Mouse (Mus musculus): ENCODE results near the gene Rapgef4. TPM values are rescaled to one million over a fixed set of nuclear protein-coding genes. Genes with fewer than 3 reads are reported as not detected.

Rapgef4 gene
- total and polyA plus RNA-seq, 2 experiments from 2014 or later = 5.3 to 5.5 TPM

- TF ChIP-seq EP300 (IDR thresholded peaks at IDR 0.05; ENCODE audit: low read depth) (no peak), CTCF (IDR thresholded peaks at IDR 0.05; ENCODE audit: low read depth) (no peak)
- H3K27ac ChIP-seq (ENCODE audit: low read depth) = peak overlapping the region; percentile 77
- peak overlapping the region; percentile 6; the same call in 1 of the 2 replicates for H3K9ac ChIP-seq (replicated peaks; ENCODE audit: low read depth, low read length)
- peaks cover 21% of the 10 kb centered on the region; the same call in 1 of the 2 replicates for H3K36me3 ChIP-seq (replicated peaks; ENCODE audit: control insufficient read depth, insufficient read depth, low read length)
- no peaks in the 10 kb centered on the region for H3K9me3 ChIP-seq (replicated peaks; ENCODE audit: control insufficient read depth, low read length)
- peak; percentile 91 for ATAC-seq (ENCODE audit: insufficient read depth, low read depth)
- no peaks in the 10 kb centered on the region for H3K27me3 ChIP-seq (ENCODE audit: control insufficient read depth, insufficient read depth, low read length)
- H3K4me2 ChIP-seq (ENCODE audit: low read depth, low read length) = peak overlapping the region; percentile 45
- 22% methylated on average over 10 of the region's 10 CpGs for WGBS
- H3K4me1 ChIP-seq (ENCODE audit: control insufficient read depth, insufficient read depth) = no peaks in the 10 kb centered on the region
- peak; percentile 79 for DNase-seq (ENCODE audit: low spot score)
- peak overlapping the region; percentile 9 for H3K4me3 ChIP-seq (ENCODE audit: low read depth, low read length)
Measured at GRCm38 (mm10) chr2:72297716-72298082, 316.7 kb downstream of the Rapgef4 start.

GRCm38 (mm10) chr2:72298406-72298805 is 317.4 kb downstream of the Rapgef4 start:
- DNase-seq (ENCODE audit: low spot score) (peak; percentile 72), ATAC-seq (ENCODE audit: insufficient read depth, low read depth) (peak; percentile 36; the same call in 1 of the 2 replicates)
- H3K36me3 ChIP-seq (replicated peaks; ENCODE audit: control insufficient read depth, insufficient read depth, low read length) = peaks cover 21% of the 10 kb centered on the region; the same call in 1 of the 2 replicates
- 39% methylated on average over 4 of the region's 4 CpGs for WGBS
- H3K4me2 ChIP-seq (ENCODE audit: low read depth, low read length) = peak overlapping the region; percentile 45
- H3K27ac ChIP-seq (ENCODE audit: low read depth) = peak overlapping the region; percentile 77
- peak; percentile 72 for TF ChIP-seq CTCF (IDR thresholded peaks at IDR 0.05; ENCODE audit: low read depth)
- TF ChIP-seq EP300 (IDR thresholded peaks at IDR 0.05; ENCODE audit: low read depth) = no peak
- H3K9me3 ChIP-seq (replicated peaks; ENCODE audit: control insufficient read depth, low read length) = no peaks in the 10 kb centered on the region
- H3K27me3 ChIP-seq (ENCODE audit: control insufficient read depth, insufficient read depth, low read length) = no peaks in the 10 kb centered on the region
- peak overlapping the region; percentile 9 for H3K4me3 ChIP-seq (ENCODE audit: low read depth, low read length)
- no peaks in the 10 kb centered on the region for H3K4me1 ChIP-seq (ENCODE audit: control insufficient read depth, insufficient read depth)
- no peak overlapping the region for H3K9ac ChIP-seq (replicated peaks; ENCODE audit: low read depth, low read length)

GRCm38 (mm10) chr2:72301194-72301916 is 320.3 kb downstream of the Rapgef4 start:
- 79% methylated on average over 9 of the region's 9 CpGs for WGBS

GRCm38 (mm10) chr2:72305738-72306137 is 324.7 kb downstream of the Rapgef4 start:
- 0 out of 2 replicates have a peak, but pooled peaks cover 16% of the 10 kb centered on the region for H3K4me1 ChIP-seq (ENCODE audit: control insufficient read depth, insufficient read depth)
- H3K27me3 ChIP-seq (ENCODE audit: control insufficient read depth, insufficient read depth, low read length) = no peaks in the 10 kb centered on the region
- peaks cover 17% of the 10 kb centered on the region; the same call in 1 of the 2 replicates for H3K36me3 ChIP-seq (replicated peaks; ENCODE audit: control insufficient read depth, insufficient read depth, low read length)
- TF ChIP-seq CTCF (IDR thresholded peaks at IDR 0.05; ENCODE audit: low read depth) = no peak
- no peak for DNase-seq (ENCODE audit: low spot score)
- ATAC-seq (ENCODE audit: insufficient read depth, low read depth) = no peak
- H3K9ac ChIP-seq (replicated peaks; ENCODE audit: low read depth, low read length) = no peak overlapping the region
- 90% methylated on average over 7 of the region's 7 CpGs for WGBS
- no peaks in the 10 kb centered on the region for H3K9me3 ChIP-seq (replicated peaks; ENCODE audit: control insufficient read depth, low read length)
- no peak overlapping the region for H3K27ac ChIP-seq (ENCODE audit: low read depth)
- no peak overlapping the region for H3K4me2 ChIP-seq (ENCODE audit: low read depth, low read length)
- no peak overlapping the region for H3K4me3 ChIP-seq (ENCODE audit: low read depth, low read length)

More at GRCm38 (mm10) chr2:72301194-72301916, 320.3 kb downstream of the Rapgef4 start:
- ATAC-seq (ENCODE audit: insufficient read depth, low read depth) = no peak
- Histone ChIP-seq H3K9ac (replicated peaks; ENCODE audit: low read depth, low read length) (no peak overlapping the region), H3K4me2 (ENCODE audit: low read depth, low read length) (no peak overlapping the region), H3K4me3 (ENCODE audit: low read depth, low read length) (no peak overlapping the region), H3K27me3 (ENCODE audit: control insufficient read depth, insufficient read depth, low read length) (no peaks in the 10 kb centered on the region), H3K27ac (ENCODE audit: low read depth) (no peak overlapping the region), H3K9me3 (replicated peaks; ENCODE audit: control insufficient read depth, low read length) (no peaks in the 10 kb centered on the region), H3K36me3 (replicated peaks; ENCODE audit: control insufficient read depth, insufficient read depth, low read length) (peaks cover 29% of the 10 kb centered on the region), H3K4me1 (ENCODE audit: control insufficient read depth, insufficient read depth) (0 out of 2 replicates have a peak, but pooled peaks cover 3% of the 10 kb centered on the region)
- DNase-seq (ENCODE audit: low spot score) = no peak
- TF ChIP-seq CTCF (IDR thresholded peaks at IDR 0.05; ENCODE audit: low read depth) (no peak), EP300 (IDR thresholded peaks at IDR 0.05; ENCODE audit: low read depth) (no peak)

Other genes starting within 250 kb of the Rapgef4 start
- 69.2 and 101 TPM in 2 replicates for gene Itga6, start 235.6 kb upstream of the Rapgef4 start, total RNA-seq (2014; rRNA removed; ENCODE audit: low replicate concordance)
- 29.6 and 33.8 TPM in 2 replicates for gene Itga6, start 235.6 kb upstream of the Rapgef4 start, polyA plus RNA-seq (2015; fragmentation: Nextera tagmentation; extraction: Ambion mirVana)
- gene Pdk1, start 108.0 kb upstream of the Rapgef4 start, total RNA-seq (2014; rRNA removed; ENCODE audit: low replicate concordance) = 181 and 286 TPM in 2 replicates
- gene Pdk1, start 108.0 kb upstream of the Rapgef4 start, polyA plus RNA-seq (2015; fragmentation: Nextera tagmentation; extraction: Ambion mirVana) = 62.8 and 65.0 TPM in 2 replicates